Mouse (Mus musculus) ES-E14 (cell line): ENCODE results near the gene Nav3.

Source experiments
- CHD2 ChIP-seq: IDR thresholded peaks from 2 replicates; pipeline ENCODE4 v1.6.1; 2014; ENCODE audit warnings: mild to moderate bottlenecking, low read depth, low read length, inconsistent platforms
- HCFC1 ChIP-seq: IDR thresholded peaks from 2 replicates; pipeline ENCODE4 v1.6.1; 2012; ENCODE audit warnings: low read length, inconsistent platforms, borderline replicate concordance; ENCODE audit not compliant: insufficient read depth
- MAFK ChIP-seq: IDR thresholded peaks from 2 replicates; pipeline ENCODE4 v1.6.1; 2014; ENCODE audit warnings: mild to moderate bottlenecking, low read depth, low read length, inconsistent platforms; ENCODE audit not compliant: insufficient read depth
- ZC3H11A ChIP-seq: IDR thresholded peaks from 2 replicates; pipeline ENCODE4 v1.6.1; 2012; ENCODE audit warnings: low read depth, mild to moderate bottlenecking, inconsistent platforms, low read length, borderline replicate concordance
- ZNF384 ChIP-seq: IDR thresholded peaks from 2 replicates; pipeline ENCODE4 v1.6.1; 2012; ENCODE audit warnings: low read depth, low read length, inconsistent platforms

DNA sequence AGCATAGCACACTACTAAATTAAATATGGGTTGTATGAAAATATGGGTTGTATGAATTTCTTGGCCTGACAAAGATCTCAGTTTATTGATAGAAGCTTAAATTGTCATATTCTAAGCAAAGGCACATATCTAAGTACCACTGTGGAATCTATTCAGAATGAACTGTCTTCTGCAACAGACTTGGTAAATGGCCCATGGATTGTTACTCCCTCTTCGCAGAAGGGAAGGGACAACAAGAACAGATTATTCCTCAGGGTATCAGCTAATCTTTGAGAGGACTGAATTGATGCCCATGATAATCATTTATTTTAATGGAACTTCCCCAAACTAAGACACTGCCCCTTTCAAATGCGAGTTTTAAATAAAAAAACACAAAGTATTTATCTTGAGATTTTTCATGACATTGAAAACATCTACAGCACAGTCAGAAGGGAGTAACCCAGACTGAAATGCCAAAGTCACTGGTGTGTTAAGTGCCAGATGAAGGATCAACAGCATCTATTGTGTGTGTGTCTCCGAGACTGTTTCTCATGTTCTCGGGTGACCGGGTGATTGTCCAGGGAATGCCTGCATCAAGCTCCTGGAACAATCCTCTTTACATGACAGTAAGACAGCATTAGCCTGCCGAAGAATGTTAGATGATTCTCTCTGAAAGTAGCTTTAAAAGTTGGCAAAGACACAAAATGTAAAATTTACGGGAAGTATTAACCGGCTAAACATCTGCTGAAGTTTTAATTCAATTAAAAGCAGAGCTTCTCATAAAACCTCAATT is 527.3 kb downstream of the Nav3 start:
- TF ChIP-seq HCFC1 (no peak), ZNF384 (no peak), CHD2 (no peak), ZC3H11A (no peak), MAFK (no peak)
